Mouse (Mus musculus) inflammation-experienced regulatory T-cells, adult 6 months (primary cell): Measurements from ENCODE around the gene Slc1a7. TPM values are rescaled to one million over a fixed set of nuclear protein-coding genes. Genes with fewer than 3 reads are reported as not detected.

Experiments used
- ATAC-seq: one replicate; pipeline ENCODE4 v1.8.0; 2017
- polyA plus RNA-seq, 3 experiments: library from polyadenylated mRNA; unstranded; fragments of 100-300 nt; shearing (Covaris generic); gene quantifications; one replicate each; pipeline ENCODE4 v1.2.1; 2017

The Slc1a7 gene
- polyA plus RNA-seq, 3 experiments from 2014 or later = not detected

- no peak for ATAC-seq
Observed at GRCm38 (mm10) chr4:107971162-107971561, 3.0 kb downstream of the Slc1a7 start.

GRCm38 (mm10) chr4:107974527-107974926, 6.4 kb downstream of the Slc1a7 start:
- no peak for ATAC-seq

GRCm38 (mm10) chr4:107975004-107975403, 6.9 kb downstream of the Slc1a7 start:
- no peak for ATAC-seq

GRCm38 (mm10) chr4:107977593-107977992, 9.5 kb downstream of the Slc1a7 start:
- ATAC-seq = no peak

- no peak for ATAC-seq
Observed at GRCm38 (mm10) chr4:107979530-107979929, 11.4 kb downstream of the Slc1a7 start.

GRCm38 (mm10) chr4:107980002-107980600, 12.0 kb downstream of the Slc1a7 start:
- ATAC-seq = no peak

- no peak for ATAC-seq
Observed at GRCm38 (mm10) chr4:107983717-107984116, 15.6 kb downstream of the Slc1a7 start.

- ATAC-seq = no peak
Observed at GRCm38 (mm10) chr4:107984282-107984981, 16.3 kb downstream of the Slc1a7 start.

GRCm38 (mm10) chr4:107985812-107986211, 17.7 kb downstream of the Slc1a7 start:
- ATAC-seq = no peak

GRCm38 (mm10) chr4:107986386-107987168, 18.4 kb downstream of the Slc1a7 start:
- no peak for ATAC-seq

GRCm38 (mm10) chr4:107988931-107989330, 20.8 kb downstream of the Slc1a7 start:
- ATAC-seq = no peak

GRCm38 (mm10) chr4:107990818-107991217, 22.7 kb downstream of the Slc1a7 start:
- ATAC-seq = no peak

- ATAC-seq = no peak
Observed at GRCm38 (mm10) chr4:107991879-107992278, 23.7 kb downstream of the Slc1a7 start.

GRCm38 (mm10) chr4:107995011-107995410, 26.9 kb downstream of the Slc1a7 start:
- no peak for ATAC-seq

- ATAC-seq = no peak
Observed at GRCm38 (mm10) chr4:107995727-107996126, 27.6 kb downstream of the Slc1a7 start.

GRCm38 (mm10) chr4:107996418-107996986, 28.4 kb downstream of the Slc1a7 start:
- no peak for ATAC-seq

- ATAC-seq = no peak
Observed at GRCm38 (mm10) chr4:107998641-107999332, 30.7 kb downstream of the Slc1a7 start.

- no peak for ATAC-seq
Observed at GRCm38 (mm10) chr4:107999380-107999779, 31.2 kb downstream of the Slc1a7 start.

- no peak for ATAC-seq
Observed at GRCm38 (mm10) chr4:108005328-108005727, 37.2 kb downstream of the Slc1a7 start.

- ATAC-seq = no peak
Observed at GRCm38 (mm10) chr4:108007532-108008103, 39.5 kb downstream of the Slc1a7 start.

GRCm38 (mm10) chr4:108008541-108008940, 40.4 kb downstream of the Slc1a7 start:
- no peak for ATAC-seq

- no peak for ATAC-seq
Observed at GRCm38 (mm10) chr4:108014466-108014865, 46.3 kb downstream of the Slc1a7 start.
